Mouse (Mus musculus) ES-Bruce4 (cell line): ENCODE data around the gene Tgfbr3. TPM values are rescaled to one million over a fixed set of nuclear protein-coding genes. Genes with fewer than 3 reads are reported as not detected.

ENCODE experiments used
- H3K27ac ChIP-seq: 2 replicates; pipeline ENCODE4 v1.5.1; 2012; ENCODE audit warnings: low read length, inconsistent platforms; ENCODE audit not compliant: insufficient read depth
- H3K27me3 ChIP-seq: 2 replicates; pipeline ENCODE4 v1.6.1; 2012; ENCODE audit warnings: mild to moderate bottlenecking, low read length, inconsistent platforms; ENCODE audit not compliant: control insufficient read depth, poor library complexity, insufficient read depth, severe bottlenecking
- H3K36me3 ChIP-seq: 2 replicates; pipeline ENCODE4 v1.6.1; 2012; ENCODE audit warnings: inconsistent platforms, mild to moderate bottlenecking, low read length, moderate library complexity; ENCODE audit not compliant: control insufficient read depth, poor library complexity, insufficient read depth, severe bottlenecking
- H3K4me1 ChIP-seq: one replicate; pipeline ENCODE4 v1.8.1; 2011; ENCODE audit warnings: low read length; ENCODE audit not compliant: control insufficient read depth, insufficient read depth
- H3K4me3 ChIP-seq: 2 replicates; pipeline ENCODE4 v1.5.1; 2011; ENCODE audit warnings: low read depth, mild to moderate bottlenecking, low read length
- H3K9ac ChIP-seq: 2 replicates; pipeline ENCODE4 v1.6.1; 2012; ENCODE audit warnings: low read depth, mild to moderate bottlenecking, inconsistent platforms; ENCODE audit not compliant: poor library complexity, severe bottlenecking
- H3K9me3 ChIP-seq: replicated peaks from 2 replicates; pipeline ENCODE4 v1.6.1; 2012; ENCODE audit warnings: mild to moderate bottlenecking, low read length, inconsistent platforms; ENCODE audit not compliant: control insufficient read depth, poor library complexity, insufficient read depth, severe bottlenecking
- CTCF ChIP-seq: IDR thresholded peaks from one replicate; pipeline ENCODE4 v1.8.1; 2011; ENCODE audit warnings: low read depth, low read length
- EP300 ChIP-seq: IDR thresholded peaks from 2 replicates; pipeline ENCODE4 v1.6.1; 2011; ENCODE audit warnings: low read depth, low read length; ENCODE audit not compliant: insufficient read depth
- POLR2A ChIP-seq: IDR thresholded peaks from one replicate; pipeline ENCODE4 v1.8.1; 2011; ENCODE audit warnings: low read length; ENCODE audit not compliant: insufficient read depth
- polyA plus RNA-seq: library from polyadenylated mRNA; stranded (reverse); fragments of >200 nt; gene quantifications from 2 replicates; pipeline ENCODE4 v1.2.4, GENCODE M21; 2011; ENCODE audit warnings: low read depth; ENCODE audit not compliant: missing spikeins, insufficient read depth, insufficient read length

The Tgfbr3 gene
- polyA plus RNA-seq, 1 experiment = 8.8 TPM

DNA sequence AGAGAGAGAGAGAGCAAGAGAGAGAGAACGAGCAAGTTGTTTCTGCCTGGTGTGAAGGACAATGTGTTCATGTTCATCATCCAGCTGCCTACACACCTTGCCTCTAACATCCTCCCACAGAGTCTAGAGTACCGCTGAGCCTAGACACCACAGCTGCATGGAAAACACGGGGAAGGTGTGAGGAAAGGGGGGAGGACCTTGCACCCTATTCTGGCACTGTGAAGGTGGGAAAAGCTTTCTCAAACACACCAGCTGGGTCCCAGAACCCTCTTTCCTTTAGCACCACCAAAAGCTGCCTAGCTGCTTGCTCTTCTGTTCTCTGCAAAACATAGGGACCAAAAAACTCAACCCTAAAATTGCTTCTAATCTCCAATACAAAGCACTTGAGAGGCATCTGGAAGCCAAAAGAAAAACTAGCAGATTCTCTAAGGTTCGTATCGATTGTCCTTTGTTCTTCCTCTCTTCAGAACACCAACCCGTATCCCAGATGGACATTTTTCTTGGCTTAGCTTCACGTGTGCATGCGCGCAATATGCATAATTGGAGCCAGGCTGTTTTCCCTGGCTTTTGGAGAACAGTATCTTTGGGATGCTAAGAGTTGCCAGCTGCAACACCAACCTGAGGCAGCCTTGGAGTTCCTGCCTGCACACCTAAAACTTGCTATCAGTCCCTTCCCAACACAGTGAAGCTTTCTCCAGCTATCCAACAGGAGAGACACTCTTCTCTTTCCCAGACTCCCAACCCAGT, 6.7 kb downstream of the Tgfbr3 start:
- Histone ChIP-seq H3K4me3 (no peak overlapping the region), H3K27ac (no peak overlapping the region), H3K27me3 (no peaks in the 10 kb centered on the region; the same call in 1 of the 2 replicates), H3K9ac (no peak overlapping the region), H3K9me3 (no peaks in the 10 kb centered on the region), H3K4me1 (no peaks in the 10 kb centered on the region), H3K36me3 (no peaks in the 10 kb centered on the region)
- TF ChIP-seq CTCF (no peak), EP300 (no peak), POLR2A (no peak)

DNA sequence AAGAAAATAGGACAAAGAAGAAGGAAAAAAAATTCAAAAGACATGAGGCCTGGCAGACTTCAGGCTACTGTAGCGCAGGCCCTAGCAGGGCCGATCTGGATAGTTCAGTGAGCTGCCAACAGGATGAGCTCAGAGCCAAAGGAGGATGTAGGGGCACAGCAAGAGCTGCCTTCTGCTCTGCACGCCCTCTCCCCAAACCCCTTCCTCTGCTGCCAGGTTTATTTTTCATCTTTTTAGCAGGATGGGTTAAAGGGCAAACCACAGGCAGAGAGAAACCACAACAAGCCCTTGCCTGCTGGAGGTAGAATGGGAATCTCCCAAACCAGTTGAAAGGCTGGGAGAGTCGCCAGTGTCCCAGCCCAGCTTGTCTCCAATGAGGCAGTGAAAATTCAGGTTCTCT, 10.2 kb downstream of the Tgfbr3 start:
- Histone ChIP-seq H3K27ac (no peak overlapping the region), H3K9me3 (no peaks in the 10 kb centered on the region), H3K4me3 (no peak overlapping the region), H3K36me3 (no peaks in the 10 kb centered on the region), H3K27me3 (no peaks in the 10 kb centered on the region), H3K9ac (no peak overlapping the region), H3K4me1 (no peaks in the 10 kb centered on the region)
- TF ChIP-seq EP300 (no peak), CTCF (no peak), POLR2A (no peak)

DNA sequence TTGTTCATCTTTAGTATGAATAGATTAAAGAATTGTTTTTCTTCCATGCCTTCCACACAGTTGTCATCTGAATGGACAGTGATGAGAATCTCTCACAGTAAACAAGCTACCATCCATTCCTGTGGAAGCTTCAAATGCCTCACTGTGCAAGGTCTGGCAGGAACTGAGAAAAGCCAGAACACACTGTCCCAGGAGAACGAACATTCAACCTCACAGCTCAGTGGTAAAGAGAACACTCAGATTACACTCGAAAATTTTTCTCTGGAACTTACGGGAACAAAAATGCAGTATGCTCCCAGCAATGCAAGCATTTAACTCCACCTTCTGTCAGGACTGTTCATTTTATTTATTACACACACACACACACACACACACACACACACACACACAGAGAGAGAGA, 13.2 kb downstream of the Tgfbr3 start:
- Histone ChIP-seq H3K9ac (no peak overlapping the region), H3K36me3 (no peaks in the 10 kb centered on the region), H3K9me3 (no peaks in the 10 kb centered on the region), H3K27me3 (no peaks in the 10 kb centered on the region), H3K4me3 (no peak overlapping the region), H3K4me1 (no peaks in the 10 kb centered on the region), H3K27ac (no peak overlapping the region)
- no peak for TF ChIP-seq POLR2A
- no peak for TF ChIP-seq EP300
- no peak for TF ChIP-seq CTCF

DNA sequence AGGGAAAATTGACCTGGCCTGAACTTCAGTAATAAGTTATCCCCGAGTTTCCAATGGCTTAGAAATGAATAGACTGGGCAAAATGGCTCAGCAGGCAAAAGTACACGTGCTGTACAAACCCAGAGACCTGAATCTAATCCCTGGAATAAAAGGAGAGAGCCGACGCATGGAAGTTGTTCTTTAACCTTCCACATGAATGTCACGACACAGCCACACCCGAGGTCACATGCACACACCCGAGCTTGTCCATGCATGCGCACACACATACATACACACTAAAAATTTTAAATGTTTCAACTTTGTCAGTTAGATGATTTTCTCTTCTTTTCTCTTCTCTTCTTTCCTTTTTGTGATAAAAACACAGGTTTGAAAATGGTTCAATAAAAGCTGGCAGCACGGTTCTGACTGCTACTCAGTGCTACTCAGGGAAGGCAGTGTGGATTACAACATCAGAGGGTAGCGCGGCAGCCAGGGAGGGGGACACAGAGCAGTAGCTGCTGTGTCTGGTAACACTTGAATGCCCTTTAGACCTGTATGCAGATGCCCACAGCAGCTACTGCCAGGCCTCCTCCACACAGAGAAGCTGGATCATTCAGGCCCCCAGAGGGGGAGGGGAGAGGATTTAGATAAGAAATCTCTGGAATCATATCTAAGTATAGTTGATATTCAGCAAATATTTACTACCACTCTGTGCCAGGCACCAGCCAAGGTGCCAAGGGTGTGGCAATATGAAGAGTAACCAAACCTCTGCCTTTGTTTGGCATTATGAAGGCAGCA, 17.0 kb downstream of the Tgfbr3 start:
- no peaks in the 10 kb centered on the region for H3K4me1 ChIP-seq
- no peak for TF ChIP-seq CTCF
- no peak for TF ChIP-seq POLR2A
- no peak for TF ChIP-seq EP300
- no peaks in the 10 kb centered on the region for H3K9me3 ChIP-seq

DNA sequence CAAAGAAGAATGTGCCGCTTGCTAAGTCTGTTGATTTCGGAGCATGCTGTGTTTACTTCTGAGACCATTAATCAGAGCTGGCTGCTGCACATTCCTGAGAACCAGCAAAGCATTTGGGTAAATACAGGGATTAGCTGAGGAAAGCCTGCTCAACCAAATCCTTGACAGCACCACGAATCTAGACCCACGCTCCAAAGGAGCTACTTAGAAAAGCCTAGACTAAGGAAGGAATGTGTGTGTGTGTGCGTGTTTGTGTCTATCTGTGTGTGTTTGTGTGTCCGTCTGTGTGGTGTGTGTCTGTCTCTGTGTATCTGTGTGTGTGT, 20.5 kb downstream of the Tgfbr3 start:
- Histone ChIP-seq H3K27me3 (no peaks in the 10 kb centered on the region), H3K27ac (no peak overlapping the region), H3K9ac (no peak overlapping the region), H3K9me3 (no peaks in the 10 kb centered on the region), H3K4me1 (no peaks in the 10 kb centered on the region), H3K4me3 (no peak overlapping the region), H3K36me3 (no peaks in the 10 kb centered on the region)
- TF ChIP-seq POLR2A (no peak), CTCF (no peak), EP300 (no peak)

More for the DNA sequence above, 17.0 kb downstream of the Tgfbr3 start:
- Histone ChIP-seq H3K27me3 (no peaks in the 10 kb centered on the region), H3K27ac (no peak overlapping the region), H3K4me3 (no peak overlapping the region), H3K9ac (no peak overlapping the region), H3K36me3 (no peaks in the 10 kb centered on the region)
